Mouse (Mus musculus): ENCODE results near the gene Apoe. TPM values are rescaled to one million over a fixed set of nuclear protein-coding genes. Genes with fewer than 3 reads are reported as not detected.
A peak's percentile ranks its signal among the peaks of the same experiment; 100 is the strongest.

Apoe gene
- polyA plus RNA-seq, 1 experiment, result 2.0 TPM

- Histone ChIP-seq H3K36me3 (ENCODE audit: control insufficient read depth, insufficient read depth) (no peaks in the 10 kb centered on the region), H3K79me2 (ENCODE audit: control insufficient read depth, insufficient read depth) (peaks cover 9% of the 10 kb centered on the region), H3K4me3 (ENCODE audit: insufficient read depth, poor library complexity, severe bottlenecking) (no peak overlapping the region), H3K79me3 (ENCODE audit: low read depth) (peaks cover 6% of the 10 kb centered on the region), H3ac (ENCODE audit: control insufficient read depth, insufficient read length, low read depth) (no peak overlapping the region), H3K27me3 (ENCODE audit: control insufficient read depth, insufficient read depth, insufficient read length) (no peaks in the 10 kb centered on the region)
- TF ChIP-seq CEBPB (IDR thresholded peaks at IDR 0.05; ENCODE audit: low read depth) (no peak), MAX (IDR thresholded peaks at IDR 0.05) (no peak), CTCF (IDR thresholded peaks at IDR 0.05; ENCODE audit: control insufficient read depth, insufficient read depth, insufficient read length) (no peak), USF1 (IDR thresholded peaks at IDR 0.05; ENCODE audit: low read depth) (no peak), MYOG (IDR thresholded peaks at IDR 0.05; ENCODE audit: control insufficient read depth, extremely low read depth, insufficient read length) (no peak), MYOD1 (IDR thresholded peaks at IDR 0.05; ENCODE audit: control insufficient read depth, insufficient read length, low read depth) (no peak), FOSL1 (IDR thresholded peaks at IDR 0.05; ENCODE audit: insufficient read depth, low read length, poor library complexity, severe bottlenecking) (no peak)
Measured at GRCm38 (mm10) chr7:19719200-19719599, 20.2 kb upstream of the Apoe start.

GRCm38 (mm10) chr7:19718297-19718952, 19.4 kb upstream of the Apoe start:
- Histone ChIP-seq H3K36me3 (ENCODE audit: control insufficient read depth, insufficient read depth) (peaks cover 2% of the 10 kb centered on the region), H3ac (ENCODE audit: control insufficient read depth, insufficient read length, low read depth) (no peak overlapping the region), H3K27me3 (ENCODE audit: control insufficient read depth, insufficient read depth, insufficient read length) (no peaks in the 10 kb centered on the region), H3K79me3 (ENCODE audit: low read depth) (peaks cover 14% of the 10 kb centered on the region), H3K79me2 (ENCODE audit: control insufficient read depth, insufficient read depth) (peaks cover 17% of the 10 kb centered on the region), H3K4me3 (ENCODE audit: insufficient read depth, poor library complexity, severe bottlenecking) (no peak overlapping the region)
- no peak for TF ChIP-seq MYOG (IDR thresholded peaks at IDR 0.05; ENCODE audit: control insufficient read depth, extremely low read depth, insufficient read length)
- no peak for TF ChIP-seq CTCF (IDR thresholded peaks at IDR 0.05; ENCODE audit: control insufficient read depth, insufficient read depth, insufficient read length)
- no peak for TF ChIP-seq USF1 (IDR thresholded peaks at IDR 0.05; ENCODE audit: low read depth)
- no peak for TF ChIP-seq MAX (IDR thresholded peaks at IDR 0.05)
- no peak for TF ChIP-seq MYOD1 (IDR thresholded peaks at IDR 0.05; ENCODE audit: control insufficient read depth, insufficient read length, low read depth)
- no peak for TF ChIP-seq FOSL1 (IDR thresholded peaks at IDR 0.05; ENCODE audit: insufficient read depth, low read length, poor library complexity, severe bottlenecking)
- TF ChIP-seq CEBPB (IDR thresholded peaks at IDR 0.05; ENCODE audit: low read depth), result no peak

- Histone ChIP-seq H3K79me3 (ENCODE audit: low read depth) (peaks cover 21% of the 10 kb centered on the region), H3ac (ENCODE audit: control insufficient read depth, insufficient read length, low read depth) (no peak overlapping the region), H3K27me3 (ENCODE audit: control insufficient read depth, insufficient read depth, insufficient read length) (no peaks in the 10 kb centered on the region), H3K79me2 (ENCODE audit: control insufficient read depth, insufficient read depth) (peaks cover 28% of the 10 kb centered on the region), H3K36me3 (ENCODE audit: control insufficient read depth, insufficient read depth) (peaks cover 13% of the 10 kb centered on the region), H3K4me3 (ENCODE audit: insufficient read depth, poor library complexity, severe bottlenecking) (no peak overlapping the region)
- TF ChIP-seq MYOD1 (IDR thresholded peaks at IDR 0.05; ENCODE audit: control insufficient read depth, insufficient read length, low read depth) (no peak), CEBPB (IDR thresholded peaks at IDR 0.05; ENCODE audit: low read depth) (no peak), CTCF (IDR thresholded peaks at IDR 0.05; ENCODE audit: control insufficient read depth, insufficient read depth, insufficient read length) (no peak), USF1 (IDR thresholded peaks at IDR 0.05; ENCODE audit: low read depth) (no peak), MYOG (IDR thresholded peaks at IDR 0.05; ENCODE audit: control insufficient read depth, extremely low read depth, insufficient read length) (no peak), MAX (IDR thresholded peaks at IDR 0.05) (no peak), FOSL1 (IDR thresholded peaks at IDR 0.05; ENCODE audit: insufficient read depth, low read length, poor library complexity, severe bottlenecking) (no peak)
Measured at GRCm38 (mm10) chr7:19717346-19717745, 18.4 kb upstream of the Apoe start.

GRCm38 (mm10) chr7:19716822-19717221, 17.8 kb upstream of the Apoe start:
- TF ChIP-seq MYOG (IDR thresholded peaks at IDR 0.05; ENCODE audit: control insufficient read depth, extremely low read depth, insufficient read length), result no peak
- no peak for TF ChIP-seq MYOD1 (IDR thresholded peaks at IDR 0.05; ENCODE audit: control insufficient read depth, insufficient read length, low read depth)
- TF ChIP-seq FOSL1 (IDR thresholded peaks at IDR 0.05; ENCODE audit: insufficient read depth, low read length, poor library complexity, severe bottlenecking), result no peak
- TF ChIP-seq CTCF (IDR thresholded peaks at IDR 0.05; ENCODE audit: control insufficient read depth, insufficient read depth, insufficient read length), result no peak
- TF ChIP-seq USF1 (IDR thresholded peaks at IDR 0.05; ENCODE audit: low read depth), result no peak
- TF ChIP-seq CEBPB (IDR thresholded peaks at IDR 0.05; ENCODE audit: low read depth), result no peak
- TF ChIP-seq MAX (IDR thresholded peaks at IDR 0.05), result no peak
- peaks cover 25% of the 10 kb centered on the region for H3K79me3 ChIP-seq (ENCODE audit: low read depth)
- H3K27me3 ChIP-seq (ENCODE audit: control insufficient read depth, insufficient read depth, insufficient read length), result no peaks in the 10 kb centered on the region
- H3K36me3 ChIP-seq (ENCODE audit: control insufficient read depth, insufficient read depth), result peaks cover 18% of the 10 kb centered on the region
- peak overlapping the region; percentile 52 for H3ac ChIP-seq (ENCODE audit: control insufficient read depth, insufficient read length, low read depth)
- no peak overlapping the region for H3K4me3 ChIP-seq (ENCODE audit: insufficient read depth, poor library complexity, severe bottlenecking)
- H3K79me2 ChIP-seq (ENCODE audit: control insufficient read depth, insufficient read depth), result peaks cover 33% of the 10 kb centered on the region

GRCm38 (mm10) chr7:19716055-19716682, 17.2 kb upstream of the Apoe start:
- Histone ChIP-seq H3K79me2 (ENCODE audit: control insufficient read depth, insufficient read depth) (peaks cover 40% of the 10 kb centered on the region), H3K27me3 (ENCODE audit: control insufficient read depth, insufficient read depth, insufficient read length) (no peaks in the 10 kb centered on the region), H3K36me3 (ENCODE audit: control insufficient read depth, insufficient read depth) (peaks cover 25% of the 10 kb centered on the region), H3K4me3 (ENCODE audit: insufficient read depth, poor library complexity, severe bottlenecking) (no peak overlapping the region), H3ac (ENCODE audit: control insufficient read depth, insufficient read length, low read depth) (peak overlapping the region; percentile 48), H3K79me3 (ENCODE audit: low read depth) (peaks cover 26% of the 10 kb centered on the region)
- TF ChIP-seq CEBPB (IDR thresholded peaks at IDR 0.05; ENCODE audit: low read depth), result peak; percentile 66
- no peak for TF ChIP-seq FOSL1 (IDR thresholded peaks at IDR 0.05; ENCODE audit: insufficient read depth, low read length, poor library complexity, severe bottlenecking)
- TF ChIP-seq USF1 (IDR thresholded peaks at IDR 0.05; ENCODE audit: low read depth), result no peak
- TF ChIP-seq CTCF (IDR thresholded peaks at IDR 0.05; ENCODE audit: control insufficient read depth, insufficient read depth, insufficient read length), result no peak
- TF ChIP-seq MYOD1 (IDR thresholded peaks at IDR 0.05; ENCODE audit: control insufficient read depth, insufficient read length, low read depth), result no peak
- TF ChIP-seq MYOG (IDR thresholded peaks at IDR 0.05; ENCODE audit: control insufficient read depth, extremely low read depth, insufficient read length), result no peak

Data from C2C12 (cell line).